Mouse (Mus musculus): ENCODE data around the gene Cenpb. TPM values are rescaled to one million over a fixed set of nuclear protein-coding genes. Genes with fewer than 3 reads are reported as not detected.

Cenpb gene
- total RNA-seq, 2 experiments from 2014 or later: 76.5 to 78.4 TPM

- peak; percentile 9 for DNase-seq
Observed at GRCm38 (mm10) chr2:131135521-131136139, 44.2 kb downstream of the Cenpb start.

GRCm38 (mm10) chr2:131134826-131135400 is 45.0 kb downstream of the Cenpb start:
- peak; percentile 12 for DNase-seq

- DNase-seq: peak; percentile 62
Observed at GRCm38 (mm10) chr2:131134381-131134780, 45.5 kb downstream of the Cenpb start.

DNA sequence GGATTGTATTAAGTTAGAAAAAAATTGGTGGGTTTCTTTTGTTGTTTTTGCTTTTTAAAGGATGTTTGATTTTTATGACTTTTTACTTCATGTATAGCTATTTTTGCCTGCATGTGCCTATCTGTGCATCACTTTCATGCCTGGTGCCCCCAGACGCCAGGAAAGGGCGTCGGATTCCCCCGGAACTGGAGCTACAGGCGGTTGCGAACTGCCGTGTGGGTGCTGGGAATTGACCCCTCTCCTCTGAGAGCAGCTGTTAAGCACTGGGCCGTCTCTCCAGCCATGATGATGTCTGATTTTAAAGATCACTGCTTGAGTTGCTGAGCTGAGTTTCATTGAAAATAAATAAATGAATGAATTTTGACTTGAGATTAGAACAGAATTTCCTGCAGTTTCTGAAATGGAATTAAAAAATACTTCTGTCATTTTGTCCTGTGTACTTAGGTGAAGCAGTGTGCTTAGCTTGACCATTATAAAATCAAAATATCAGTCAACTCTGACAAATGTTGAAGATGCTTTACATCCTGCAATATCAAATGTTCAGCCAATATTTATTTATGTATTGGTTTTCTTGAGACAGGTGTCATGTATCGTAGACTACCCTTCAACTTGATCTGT is 46.8 kb downstream of the Cenpb start, which contains the start of gene Gm11037:
Gene Gm11037 (plus strand): TSS at position 568 of the 618 bp plus-strand sequence.
- no peak for DNase-seq

GRCm38 (mm10) chr2:131132111-131132888 is 47.6 kb downstream of the Cenpb start:
- DNase-seq: no peak

DNA sequence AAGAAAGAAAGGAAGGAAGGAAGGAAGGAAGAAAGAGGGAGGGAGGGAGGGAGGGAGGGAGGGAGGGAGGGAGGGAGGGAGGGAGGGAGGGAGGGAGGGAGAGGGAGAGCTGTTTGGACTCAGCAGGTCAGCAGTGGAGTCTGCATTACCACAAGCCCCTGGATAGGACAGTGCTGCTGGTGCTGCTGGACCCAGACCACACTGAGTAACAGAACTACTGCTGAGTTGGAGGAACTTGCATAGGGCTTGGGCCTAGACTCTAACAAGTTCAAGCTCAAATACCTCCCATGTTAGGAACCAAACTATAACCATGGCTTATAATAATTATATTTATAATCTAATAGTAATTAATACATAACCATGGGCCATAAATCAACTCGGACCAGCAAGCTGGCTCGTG is 49.0 kb downstream of the Cenpb start:
- DNase-seq: no peak

- DNase-seq: peak; percentile 15
Observed at GRCm38 (mm10) chr2:131129836-131130235, 50.0 kb downstream of the Cenpb start.

DNA sequence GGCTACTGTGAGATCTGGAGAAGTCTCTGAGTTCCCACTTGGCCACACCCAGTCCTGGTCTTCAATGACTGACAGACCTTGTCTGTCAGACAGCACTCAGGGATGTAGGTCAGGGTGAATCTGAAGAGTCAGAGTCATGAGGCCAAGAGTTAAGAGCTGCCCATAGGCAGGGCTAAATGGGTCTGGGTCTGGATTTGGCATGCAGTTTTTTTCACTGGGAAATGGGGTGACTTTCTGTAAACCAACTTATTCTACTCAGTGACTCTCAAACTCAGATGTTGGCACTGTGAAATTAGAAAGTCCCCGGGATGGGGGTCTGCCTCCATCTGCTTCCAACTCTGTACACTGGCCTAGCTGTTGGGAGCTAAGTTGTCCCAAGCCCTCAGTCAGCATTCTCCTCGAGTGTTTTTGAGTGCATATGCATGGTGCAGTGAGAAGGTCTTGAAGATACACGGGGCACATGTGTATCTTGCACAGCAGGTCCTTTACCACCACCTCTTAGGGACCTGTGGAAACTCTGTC is 51.2 kb downstream of the Cenpb start:
- no peak for DNase-seq

GRCm38 (mm10) chr2:131128211-131128610 is 51.7 kb downstream of the Cenpb start:
- peak; percentile 24 for DNase-seq

GRCm38 (mm10) chr2:131127161-131127730 is 52.6 kb downstream of the Cenpb start, which contains the start of gene Hspa12b:
Gene Hspa12b (plus strand): TSS chr2:131127280.
- DNase-seq: peak; percentile 79

DNA sequence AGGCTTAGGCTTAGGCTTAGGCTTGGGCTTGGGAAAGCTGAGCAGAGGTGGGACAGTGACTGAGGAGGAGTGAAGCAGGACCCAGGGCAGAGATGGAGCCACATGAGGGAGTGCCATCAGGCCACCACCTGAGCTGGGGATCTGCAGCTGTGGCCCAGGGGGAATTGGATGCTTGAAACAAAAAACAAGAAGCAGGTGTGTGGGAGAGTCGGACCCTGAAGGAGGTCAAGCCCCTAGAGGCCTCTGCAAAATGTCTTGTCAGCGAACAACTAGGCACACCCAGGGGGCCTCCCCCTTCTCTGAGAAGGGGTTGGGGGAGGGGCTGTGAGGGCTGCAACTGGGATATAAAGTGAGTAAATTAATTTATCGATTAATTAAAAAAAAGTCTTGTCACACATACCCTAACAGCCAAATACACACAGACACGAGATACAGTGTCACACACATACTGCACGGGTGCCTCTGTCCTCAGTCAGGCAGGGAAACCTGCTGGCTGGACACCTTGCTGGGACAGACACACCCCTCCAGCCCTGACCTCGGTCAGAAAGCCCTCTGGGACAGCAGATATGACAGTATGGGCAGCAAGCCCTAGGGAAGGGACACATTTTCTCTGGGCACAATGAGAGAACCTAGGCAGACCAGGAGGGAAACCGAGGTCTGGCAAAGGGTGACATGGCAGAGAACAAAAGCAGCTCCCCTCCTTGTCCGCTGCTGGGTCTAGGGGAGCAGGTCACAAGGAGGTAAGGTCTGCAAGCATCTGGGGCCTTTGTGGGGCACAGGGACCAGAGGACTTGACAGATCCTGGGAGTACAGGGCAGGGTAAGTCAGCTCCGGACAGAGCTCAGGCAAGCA is 53.7 kb downstream of the Cenpb start:
- no peak for DNase-seq

Other genes with a start within 250 kb of the Cenpb start
- 1 to 10 TPM; 4.1 to 4.5 TPM for gene Gfra4, start 137.0 kb downstream of the Cenpb start, total RNA-seq (2021)
- 1 to 10 TPM; 2.4 to 3.2 TPM for gene Adam33, start 116.3 kb downstream of the Cenpb start, total RNA-seq (2021)
- gene Siglec1, start 93.3 kb downstream of the Cenpb start, total RNA-seq (2021): under 1 TPM; 0.52 to 0.79 TPM
- gene Hspa12b, start 52.8 kb downstream of the Cenpb start, total RNA-seq (2021): 10 to 100 TPM; 40.3 to 40.6 TPM
- gene Gm11037, start 46.6 kb downstream of the Cenpb start, total RNA-seq (2021): not detected
- 10 to 100 TPM; 23.4 to 26.0 TPM for gene 1700037H04Rik, start 20.0 kb downstream of the Cenpb start, total RNA-seq (2021)
- gene Cdc25b, start 6.9 kb upstream of the Cenpb start, total RNA-seq (2021): 10 to 100 TPM; 23.5 to 34.1 TPM
- 1 to 10 TPM; 6.3 to 7.2 TPM for gene Spef1, start 7.2 kb upstream of the Cenpb start, total RNA-seq (2021)
- 10 to 100 TPM; 32.6 to 42.4 TPM for gene Ap5s1, start 27.0 kb upstream of the Cenpb start, total RNA-seq (2021)
- 10 to 100 TPM; 28.9 to 29.1 TPM for gene Mavs, start 54.0 kb upstream of the Cenpb start, total RNA-seq (2021)
- 10 to 100 TPM; 41.1 to 44.4 TPM for gene Pank2, start 82.4 kb upstream of the Cenpb start, total RNA-seq (2021)
- gene Rnf24, start 172.8 kb upstream of the Cenpb start, total RNA-seq (2021): 1 to 10 TPM; 8.0 to 9.0 TPM

All from heart, postnatal 4 days (tissue).